Mouse (Mus musculus): ENCODE results near the gene Gm45261.

- TF ChIP-seq CTCF (IDR thresholded peaks at IDR 0.05; ENCODE audit: control insufficient read depth, insufficient read depth, insufficient replicate concordance, low read depth, low read length), result no peak
- TF ChIP-seq POLR2A (IDR thresholded peaks at IDR 0.05; ENCODE audit: control insufficient read depth, low read depth, low read length), result no peak
These were observed 33.8 kb downstream of the Gm45261 start for GRCm38 (mm10) chr1:80427425-80427824.

Data from testis, adult 2 months (tissue).